Mouse (Mus musculus): ENCODE measurements around the gene Phf21b.

DNA sequence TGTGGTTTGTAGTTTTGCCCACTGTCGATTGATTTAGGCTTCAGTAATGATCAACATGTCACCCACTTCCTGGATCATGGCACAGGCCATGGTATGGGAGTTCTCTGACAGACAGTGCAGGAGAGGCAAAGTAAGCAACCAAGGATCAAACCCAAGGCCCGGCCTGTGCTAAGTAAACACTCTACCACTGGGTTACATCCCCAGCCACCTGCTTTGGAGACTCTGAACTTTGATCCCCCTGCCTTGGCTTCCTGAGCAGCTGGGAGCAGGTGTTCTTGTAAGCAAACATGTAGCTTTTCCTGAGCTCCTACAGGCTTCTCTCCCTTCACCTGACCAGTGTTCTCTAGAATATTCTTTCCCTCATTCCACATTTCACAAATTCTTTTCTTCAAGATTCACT, 1.8 kb upstream of the Phf21b start:
- no peak for TF ChIP-seq CTCF (IDR thresholded peaks at IDR 0.05; ENCODE audit: borderline replicate concordance, control insufficient read depth, extremely low read depth, insufficient read depth, low read length, poor library complexity)
- no peak for TF ChIP-seq POLR2A (IDR thresholded peaks at IDR 0.05; ENCODE audit: control insufficient read depth, extremely low read depth, insufficient read depth, low read length, poor library complexity)
